Mouse (Mus musculus) retina, adult 2 months (tissue): ENCODE data around the gene Fam129a.
"Not testable (repeated sequence)": the region's sequence is repeated elsewhere in the genome, so short reads cannot be mapped to it uniquely, and the experiment has no call there.

Source experiments
- DNase-seq: peaks from one replicate; pipeline ENCODE4 v3.0.0-alpha.2; 2012; ENCODE audit warnings: low read depth, low spot score

Gene Fam129a

DNA sequence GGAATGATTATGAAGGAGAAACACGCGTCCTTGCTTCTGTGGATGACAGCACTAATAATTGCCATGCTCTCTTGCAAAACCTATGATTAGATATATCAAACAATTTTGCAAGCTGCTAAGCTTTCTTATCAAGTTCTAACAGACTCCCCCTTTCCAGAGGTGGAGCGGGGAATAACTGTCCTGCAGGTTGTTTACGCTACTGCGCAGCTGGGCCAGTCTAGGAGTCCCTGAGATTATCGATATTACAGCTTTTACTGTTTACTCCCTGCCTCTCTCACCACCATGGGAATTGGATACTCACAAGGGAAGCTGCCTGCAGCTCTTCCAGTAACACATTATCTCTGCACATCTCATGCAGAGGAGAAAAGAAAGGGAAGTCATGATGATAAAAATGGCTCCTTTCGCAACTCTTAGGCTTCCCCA is 170.2 kb downstream of the Fam129a start:
- no peak for DNase-seq

DNA sequence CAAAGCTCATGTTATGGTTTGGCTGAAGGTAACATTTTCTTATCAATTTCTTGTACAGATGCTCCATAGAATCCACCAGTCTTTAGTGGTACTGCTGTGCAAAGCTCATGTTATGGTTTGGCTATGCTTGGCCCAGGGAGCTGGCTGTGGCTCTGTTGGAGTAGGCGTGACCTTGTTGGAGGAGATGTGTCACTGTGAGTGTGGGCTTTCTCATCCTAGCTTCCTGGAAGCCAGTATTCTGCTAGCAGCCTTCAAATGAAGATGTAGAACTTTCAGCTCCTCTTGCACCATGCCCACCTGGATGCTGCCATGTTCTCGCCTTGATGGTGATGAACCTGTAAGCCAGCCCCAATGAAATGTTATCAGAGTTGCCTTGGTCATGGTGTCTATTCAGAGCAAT is 178.9 kb downstream of the Fam129a start:
- not testable (repeated sequence) for DNase-seq

DNA sequence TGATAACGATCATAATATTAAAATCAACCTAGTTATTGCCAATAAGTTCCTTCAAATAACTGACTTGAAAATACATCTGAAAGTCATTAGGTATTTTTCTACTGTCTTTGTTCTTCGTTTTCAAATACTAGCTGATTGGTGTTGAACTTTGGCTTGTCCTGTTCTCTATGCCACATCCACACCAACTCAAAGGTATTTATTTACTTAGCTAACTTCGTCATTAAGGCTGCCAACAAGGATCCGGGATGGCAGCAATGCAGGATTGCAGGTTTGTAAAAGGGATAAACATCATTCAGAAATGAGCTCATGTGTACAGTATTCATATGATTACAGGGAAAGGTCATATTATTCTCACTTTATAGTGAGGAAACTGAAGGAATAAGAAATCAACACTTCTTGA is 182.0 kb downstream of the Fam129a start:
- no peak for DNase-seq

DNA sequence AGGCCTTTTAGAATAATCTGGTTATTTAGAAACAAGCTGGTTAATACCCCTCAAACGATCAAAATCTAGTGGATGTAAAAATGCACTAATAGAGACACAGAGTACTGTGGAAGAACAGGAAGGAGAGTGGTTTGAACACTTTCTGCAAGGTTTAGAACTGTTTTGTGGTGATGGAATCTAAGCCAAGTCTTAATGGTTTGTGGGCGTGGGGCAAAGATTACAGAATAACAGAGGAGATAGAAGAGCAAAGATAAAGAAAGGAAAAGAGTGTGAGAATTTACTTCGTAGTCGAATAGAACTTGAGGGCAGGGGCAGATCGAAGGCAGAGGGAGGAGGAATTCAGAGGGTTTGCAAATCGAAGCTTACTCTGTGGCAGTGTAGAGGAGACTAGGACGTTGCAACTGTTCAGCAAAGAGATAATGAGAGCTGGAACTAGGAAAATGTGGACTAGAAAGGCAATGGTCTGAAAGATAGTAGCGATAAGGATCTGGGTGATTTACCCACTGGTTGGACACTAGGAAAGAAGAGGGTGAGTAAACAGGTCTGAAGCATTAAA is 182.5 kb downstream of the Fam129a start:
- DNase-seq, result no peak

DNA sequence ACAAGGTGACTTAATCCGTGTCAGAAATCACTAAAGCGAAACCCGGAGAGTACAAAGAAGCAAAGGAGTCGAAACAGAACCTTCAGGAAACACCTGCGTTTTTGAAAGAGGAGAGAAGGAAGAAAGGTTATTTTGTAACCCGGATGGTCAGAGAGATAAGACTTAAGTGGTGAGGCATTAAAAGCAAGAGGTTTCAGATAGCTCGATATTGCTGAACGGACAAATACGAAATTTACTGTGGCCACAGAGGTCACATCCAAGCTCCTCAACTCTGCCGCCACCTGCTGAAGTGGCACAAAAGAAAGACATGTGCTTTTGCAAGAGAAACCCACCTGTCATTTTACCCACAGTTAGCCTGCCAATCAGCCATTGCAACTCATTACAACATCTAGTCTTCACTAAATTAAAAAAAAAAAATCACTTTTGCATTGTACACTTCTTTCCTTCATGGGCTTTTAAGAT is 183.1 kb downstream of the Fam129a start:
- DNase-seq, result no peak

DNA sequence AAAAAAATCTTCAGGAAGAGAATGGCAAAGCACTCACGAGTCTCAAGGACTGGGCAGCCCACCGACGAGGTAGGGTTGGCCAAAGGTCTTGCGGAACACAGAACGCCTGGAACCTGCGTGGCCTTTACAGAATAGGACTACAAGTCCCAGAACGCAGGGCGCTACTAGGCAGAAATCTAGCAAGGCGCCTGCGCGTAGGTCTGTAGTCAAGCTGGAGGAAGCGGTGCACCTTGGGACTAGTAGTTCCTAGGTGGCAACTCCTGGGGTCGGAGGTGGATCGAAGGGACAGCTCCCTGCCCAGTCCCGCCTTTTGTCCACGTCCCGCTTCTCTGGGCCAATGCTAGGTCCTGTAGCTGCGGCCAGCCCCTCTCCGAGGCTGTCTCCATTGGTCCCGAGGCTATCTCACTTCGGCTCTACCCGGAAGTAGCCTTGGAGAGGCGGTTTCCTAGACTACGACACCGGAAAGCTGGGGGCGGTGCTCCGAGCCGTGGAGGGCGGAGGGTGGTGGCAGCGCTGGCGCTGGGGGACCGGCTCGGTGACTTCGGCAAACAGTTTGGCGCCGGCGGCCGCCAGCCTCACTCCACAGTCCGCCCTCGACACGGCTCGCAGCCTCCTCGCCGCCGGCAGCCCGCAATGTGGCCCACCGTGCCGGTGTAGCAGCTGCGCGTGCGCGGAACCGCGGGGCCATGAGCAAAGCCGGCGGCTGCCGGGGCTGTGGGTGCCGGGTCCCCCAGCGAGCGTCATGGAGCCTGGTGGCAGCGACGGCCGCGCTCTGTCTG is 184.1 kb downstream of the Fam129a start, which contains the start of gene Edem3:
TSS of gene Edem3 (plus strand) at position 491 of the 779 bp plus-strand sequence.
- DNase-seq, result peak; percentile 96

DNA sequence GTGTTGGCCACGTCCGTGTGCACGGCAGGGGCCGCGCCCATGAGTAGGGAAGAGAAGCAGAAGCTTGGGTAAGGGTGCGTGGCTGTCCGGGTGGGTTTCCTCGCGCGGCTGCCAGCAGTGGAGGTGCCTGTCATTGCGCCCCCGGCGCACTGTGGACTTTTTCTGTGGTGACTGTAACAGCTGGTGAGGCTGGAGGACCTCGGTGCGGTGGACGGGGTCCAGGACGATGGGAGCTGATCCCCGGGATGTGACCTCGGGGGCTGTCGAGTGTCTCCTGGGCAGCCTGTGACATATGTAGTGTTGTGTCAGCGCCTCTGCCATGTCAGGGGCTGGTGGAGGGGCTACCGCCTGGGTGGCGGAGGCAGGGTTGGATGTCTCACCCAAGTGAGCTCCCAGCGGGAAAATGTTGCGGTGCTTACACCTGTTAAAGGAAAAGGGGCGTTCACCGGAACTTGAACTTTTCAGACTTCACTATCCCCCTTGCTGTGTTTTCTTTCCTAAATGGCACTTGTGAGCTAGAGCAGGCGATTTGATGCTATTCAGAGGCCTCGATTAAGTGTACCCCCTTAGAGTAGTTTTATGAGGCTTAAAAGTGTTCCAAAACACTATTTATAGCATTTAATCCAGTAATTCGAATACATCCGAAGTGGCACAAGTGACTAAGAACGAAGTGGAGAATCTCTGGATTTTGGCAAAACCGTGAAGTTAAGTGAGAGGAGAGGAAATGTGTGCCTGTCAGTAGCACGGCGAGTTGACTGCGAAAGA is 184.9 kb downstream of the Fam129a start:
- DNase-seq, result no peak

DNA sequence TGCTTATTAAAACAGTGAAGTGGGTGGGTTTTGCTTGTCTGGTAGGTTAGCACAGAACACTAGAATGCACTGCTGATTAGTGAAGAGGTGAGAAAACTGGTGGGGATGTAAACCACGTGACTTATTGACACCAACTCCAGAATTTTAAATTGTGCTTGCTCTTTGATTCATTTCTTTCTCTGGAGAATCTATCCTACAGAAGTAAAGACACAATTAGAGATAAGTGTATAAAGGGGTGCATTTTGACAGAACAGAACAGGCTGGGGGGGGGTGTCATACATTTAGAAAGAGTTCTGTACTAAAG is 185.4 kb downstream of the Fam129a start:
- no peak for DNase-seq

DNA sequence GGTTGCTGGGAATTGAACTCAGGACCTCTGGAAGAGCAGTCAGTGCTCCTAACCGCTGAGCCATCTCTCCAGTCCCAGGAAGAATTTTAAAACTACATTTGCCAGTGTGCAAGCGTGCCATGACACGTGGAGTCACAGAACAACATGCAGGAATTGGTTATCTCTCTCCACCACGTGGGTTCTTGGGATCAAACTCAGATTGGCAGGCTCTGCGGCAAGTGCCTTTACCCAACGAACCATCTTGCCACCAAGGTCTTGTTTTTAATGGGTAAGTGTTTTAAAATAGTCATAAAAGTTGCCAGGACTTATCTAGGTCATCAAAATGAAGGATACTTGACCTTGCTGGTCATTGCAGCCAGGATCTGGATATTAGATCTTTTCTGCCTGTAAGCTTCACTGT is 187.3 kb downstream of the Fam129a start:
- DNase-seq, result no peak

DNA sequence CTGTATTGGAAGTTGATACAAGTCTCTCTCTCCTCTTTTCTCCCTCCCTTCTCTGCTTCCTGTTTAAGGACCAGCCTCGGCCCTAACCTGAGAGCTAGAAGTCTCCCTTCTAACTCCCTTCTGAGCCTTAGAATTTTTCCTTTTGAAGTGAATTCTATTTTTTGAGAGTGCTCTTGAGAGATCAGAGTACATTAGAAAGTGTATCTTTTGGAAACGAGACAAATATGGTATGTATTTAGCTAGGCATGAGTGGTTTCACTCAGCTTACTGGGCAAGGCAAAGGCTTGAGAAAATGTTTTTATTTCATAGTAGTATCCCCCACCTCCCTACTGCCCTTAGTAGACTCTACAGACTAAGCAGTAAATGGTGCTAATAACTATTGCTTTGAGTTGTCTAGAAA is 188.0 kb downstream of the Fam129a start:
- DNase-seq, result no peak

DNA sequence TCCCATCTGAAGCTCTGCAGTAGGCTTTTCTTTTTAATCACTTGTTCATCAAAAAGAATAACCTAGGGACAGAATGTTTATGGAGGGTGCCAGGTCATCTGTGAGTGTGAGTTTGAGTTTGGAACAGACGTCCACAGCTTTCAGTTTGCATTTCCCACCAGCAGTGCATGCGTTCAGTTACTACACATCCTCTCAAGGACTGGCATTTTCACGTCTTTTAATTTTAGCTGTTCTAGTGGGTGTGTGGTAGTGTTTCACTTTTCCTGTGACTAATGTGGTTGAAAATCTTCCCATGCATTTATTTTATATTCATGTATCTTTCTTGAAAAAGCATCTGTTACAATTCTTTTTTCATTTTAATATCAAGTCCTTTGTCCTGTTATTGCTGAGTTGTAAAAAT is 193.2 kb downstream of the Fam129a start:
- DNase-seq, result no peak

DNA sequence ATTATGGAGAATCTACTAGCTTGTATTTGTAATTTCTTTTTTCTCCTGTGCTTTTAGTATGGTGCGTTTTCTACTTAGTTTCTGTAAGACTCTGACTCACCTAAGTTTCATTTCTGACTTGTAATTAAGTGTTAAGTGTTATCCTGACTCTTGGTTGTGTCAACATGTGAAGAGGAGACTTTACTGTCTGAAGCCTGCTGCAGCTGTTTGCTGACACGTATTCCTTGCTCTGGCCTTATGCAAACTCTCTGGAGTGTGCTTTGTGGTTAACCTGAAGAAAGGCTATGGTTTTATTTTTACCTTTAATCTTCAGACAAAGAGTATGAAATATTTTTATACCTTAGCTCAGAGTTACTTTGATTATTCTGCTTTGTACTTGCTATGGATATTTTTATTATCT is 195.2 kb downstream of the Fam129a start:
- no peak for DNase-seq

DNA sequence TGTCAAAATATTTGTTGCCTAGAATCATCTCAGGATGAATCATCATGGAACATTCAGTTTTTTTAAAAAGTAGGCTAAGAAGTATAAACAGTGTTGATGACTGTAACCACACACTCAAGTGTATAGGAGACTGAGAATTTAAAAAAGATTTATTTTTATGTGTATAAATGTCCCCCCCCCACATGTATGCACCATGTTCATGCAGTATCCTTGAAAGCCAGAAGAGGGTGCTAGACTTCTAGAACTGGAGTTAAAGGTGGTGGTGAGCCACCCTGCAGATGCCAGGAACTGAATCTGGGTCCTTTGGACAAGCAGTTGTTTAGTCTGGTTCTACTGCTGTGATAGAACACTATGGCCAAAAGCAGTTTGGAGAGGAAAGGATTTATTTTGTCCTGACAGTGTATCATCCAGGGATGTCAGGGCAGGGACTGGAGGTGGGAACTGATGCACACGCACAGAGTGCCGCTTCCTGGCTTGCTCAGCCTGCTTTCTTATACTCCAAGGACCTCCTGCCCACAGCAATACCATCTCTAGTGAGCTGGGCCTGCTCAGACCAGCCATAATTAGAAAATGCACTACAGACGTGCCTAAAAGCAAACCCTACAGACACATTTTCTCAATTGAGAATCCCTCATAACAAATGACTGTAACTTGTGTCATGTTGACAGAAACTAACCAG is 196.1 kb downstream of the Fam129a start:
- no peak for DNase-seq

DNA sequence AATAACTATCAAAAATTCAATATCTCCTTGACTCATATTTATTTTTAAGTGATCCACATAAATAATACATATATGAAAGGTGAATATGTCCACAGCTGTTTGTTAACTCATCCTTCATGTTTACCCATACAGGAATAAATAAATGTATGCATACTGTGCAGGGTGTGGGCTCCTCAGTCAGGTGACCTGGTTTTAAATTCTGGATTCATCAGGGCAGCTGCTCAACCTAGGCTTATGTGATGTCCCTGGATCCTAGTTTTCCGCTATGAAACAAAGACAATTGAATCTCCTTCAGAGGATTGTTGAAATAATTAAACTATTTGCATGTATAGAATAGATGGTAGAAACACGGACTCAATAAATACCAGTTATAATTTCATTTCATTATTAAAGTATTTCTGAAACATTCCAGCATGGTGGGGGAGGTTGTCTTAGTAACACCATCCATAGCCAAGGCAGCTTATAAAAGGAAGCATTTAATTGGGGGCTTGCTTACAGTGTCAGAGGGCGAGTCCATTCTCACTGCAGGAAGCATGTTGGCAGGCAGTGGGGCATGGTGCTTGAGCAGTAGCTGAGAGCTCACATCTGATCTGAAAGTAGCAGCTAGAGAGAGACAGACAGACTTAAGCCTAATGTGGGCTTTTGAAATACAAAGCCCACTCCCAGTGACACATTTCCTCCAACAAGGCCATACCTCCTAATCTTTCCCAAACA is 198.4 kb downstream of the Fam129a start:
- DNase-seq, result no peak
